Mouse (Mus musculus) cortical plate, adult 2 months (tissue): ENCODE data around the gene Aurkc. TPM values are rescaled to one million over a fixed set of nuclear protein-coding genes. Genes with fewer than 3 reads are reported as not detected.
"Not testable (repeated sequence)": the region's sequence is repeated elsewhere in the genome, so short reads cannot be mapped to it uniquely, and the experiment has no call there.

Experiments used
- H3K27ac ChIP-seq: fragments of 200-500 bp; 2 replicates; pipeline ENCODE4 v1.5.1; 2012; ENCODE audit warnings: low read length, control low read depth, inconsistent platforms; ENCODE audit not compliant: insufficient read depth
- H3K4me1 ChIP-seq: fragments of 200-500 bp; 2 replicates; pipeline ENCODE4 v1.6.1; 2011; ENCODE audit warnings: low read length; ENCODE audit not compliant: control insufficient read depth, insufficient read depth
- H3K4me3 ChIP-seq: fragments of 200-500 bp; 2 replicates; pipeline ENCODE4 v1.5.1; 2011; ENCODE audit warnings: mild to moderate bottlenecking, low read length, control low read depth; ENCODE audit not compliant: insufficient read depth
- CTCF ChIP-seq: fragments of 200-500 bp; IDR thresholded peaks from 2 replicates; pipeline ENCODE4 v1.5.1; 2011; ENCODE audit warnings: mild to moderate bottlenecking, control low read depth, low read length; ENCODE audit not compliant: insufficient read depth; ENCODE audit errors: extremely low read depth
- POLR2A ChIP-seq: fragments of 200-500 bp; IDR thresholded peaks from 2 replicates; pipeline ENCODE4 v1.6.1; 2011; ENCODE audit warnings: mild to moderate bottlenecking, low read length, control low read depth; ENCODE audit not compliant: insufficient read depth; ENCODE audit errors: extremely low read depth
- polyA plus RNA-seq: library from polyadenylated mRNA; depleted of rRNA; stranded (reverse); fragments of >200 nt; gene quantifications from 2 replicates; pipeline ENCODE4 v1.2.3, GENCODE M21; 2012; rRNA removed

Aurkc gene
- 0.23 and 0.29 TPM in 2 replicates for polyA plus RNA-seq

DNA sequence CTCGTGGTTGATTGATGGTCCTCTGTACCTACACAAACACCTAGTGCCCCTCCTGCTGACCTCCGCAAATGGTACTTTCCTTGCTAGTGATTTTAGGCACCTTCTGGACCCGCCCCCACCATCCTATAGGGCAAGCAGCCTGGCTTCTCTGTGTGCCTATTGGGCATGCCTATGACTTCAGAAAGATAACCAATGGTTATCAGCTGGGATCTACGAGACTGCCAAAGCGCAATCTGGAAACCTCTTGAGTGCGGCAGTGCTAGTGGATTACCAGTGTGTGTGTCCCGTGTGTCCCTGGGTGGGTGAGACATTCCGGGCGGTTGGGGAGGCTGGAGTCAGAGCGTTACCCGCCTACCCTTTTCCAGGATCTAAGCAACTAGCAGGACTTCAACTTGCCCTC, at the start of gene Aurkc:
Aurkc (plus strand) TSS at position 50 of the 400 bp plus-strand sequence.
- not testable (repeated sequence) for H3K4me3 ChIP-seq, H3K4me1 ChIP-seq, H3K27ac ChIP-seq

DNA sequence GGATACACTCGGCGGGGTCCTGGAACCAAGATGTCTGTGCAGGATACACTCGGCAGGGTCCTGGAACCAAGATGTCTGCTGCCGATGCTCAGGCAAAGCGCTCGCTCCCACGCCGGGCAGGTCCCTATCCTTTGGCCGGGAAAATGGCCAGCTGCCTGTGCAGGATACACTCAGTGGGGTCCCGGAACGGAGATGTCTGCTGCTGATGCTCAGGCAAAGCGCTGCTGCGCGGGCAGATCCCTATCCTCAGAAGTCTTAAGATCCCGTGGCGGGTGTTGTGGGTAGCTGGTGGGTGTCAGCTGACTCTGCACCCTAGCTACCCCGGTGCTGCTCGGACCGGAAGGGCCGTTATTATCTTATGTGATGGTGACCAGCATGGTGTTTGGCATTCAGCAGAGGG, 47.0 kb upstream of the Aurkc start:
- not testable (repeated sequence) for H3K4me1 ChIP-seq, H3K4me3 ChIP-seq

DNA sequence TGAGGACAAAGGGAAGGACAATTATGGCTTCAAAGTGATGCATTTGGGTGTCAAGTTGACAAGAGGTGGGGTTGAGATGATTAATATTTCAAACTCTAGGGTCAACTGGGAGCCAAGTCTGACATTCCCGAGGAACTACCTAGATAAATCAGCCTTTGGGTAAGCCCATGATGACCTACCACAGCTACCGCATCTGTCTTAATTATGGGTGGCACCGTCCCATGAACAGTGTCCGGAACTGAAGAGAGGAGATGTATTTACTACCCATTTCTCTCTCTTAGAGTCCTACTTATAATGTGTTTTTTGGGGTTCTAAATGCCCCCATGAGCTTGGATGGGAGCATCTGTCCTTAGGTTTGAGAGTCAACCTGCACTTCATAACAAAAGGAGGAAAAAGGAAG, 38.5 kb upstream of the Aurkc start:
- TF ChIP-seq CTCF (no peak), POLR2A (no peak)
- H3K4me3 ChIP-seq = no peak overlapping the region
- H3K27ac ChIP-seq = no peak overlapping the region
- H3K4me1 ChIP-seq = no peaks in the 10 kb centered on the region

More for the DNA sequence above, 47.0 kb upstream of the Aurkc start:
- not testable (repeated sequence) for H3K27ac ChIP-seq

DNA sequence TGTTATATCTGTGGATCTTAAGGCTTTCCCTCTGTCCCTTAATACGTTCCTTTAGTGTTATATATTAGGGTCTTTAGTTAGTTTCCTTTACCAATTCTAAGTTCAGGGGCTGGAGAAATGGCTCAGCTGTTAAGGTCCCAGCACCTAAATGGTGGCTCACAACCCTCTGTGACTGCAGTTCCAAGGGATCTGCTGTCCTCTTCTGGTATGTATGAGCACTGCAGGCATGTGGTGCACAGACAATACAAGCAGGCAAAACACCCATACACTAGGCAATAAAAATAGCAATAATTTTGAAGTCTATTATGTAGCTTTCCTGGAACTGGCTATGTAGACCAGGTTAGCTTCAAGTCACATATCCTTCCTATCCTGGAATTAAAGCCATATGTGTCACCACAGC, 36.5 kb upstream of the Aurkc start:
- Histone ChIP-seq H3K27ac (no peak overlapping the region), H3K4me3 (no peak overlapping the region), H3K4me1 (no peaks in the 10 kb centered on the region)
- TF ChIP-seq POLR2A (no peak), CTCF (no peak)

DNA sequence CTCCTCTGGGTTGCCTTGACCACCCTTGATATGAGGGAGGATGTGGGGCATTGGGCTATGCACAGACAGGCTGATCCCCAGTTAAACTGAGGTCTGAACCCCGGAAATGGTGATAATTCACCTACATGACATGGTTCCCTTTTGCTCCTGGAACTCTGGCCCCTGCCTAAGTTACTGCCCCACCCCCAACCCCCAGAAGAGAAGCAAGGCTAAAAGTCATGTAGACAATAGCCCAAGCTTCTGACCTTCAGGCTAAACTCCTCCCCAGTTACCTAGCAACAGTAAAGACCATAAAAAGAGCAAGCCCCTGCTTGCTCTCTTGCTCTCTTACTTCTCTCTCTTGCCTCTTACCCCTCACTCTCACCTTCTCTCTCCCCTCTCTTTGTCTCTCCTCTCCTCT, 21.5 kb upstream of the Aurkc start:
- no peak overlapping the region for H3K4me3 ChIP-seq

DNA sequence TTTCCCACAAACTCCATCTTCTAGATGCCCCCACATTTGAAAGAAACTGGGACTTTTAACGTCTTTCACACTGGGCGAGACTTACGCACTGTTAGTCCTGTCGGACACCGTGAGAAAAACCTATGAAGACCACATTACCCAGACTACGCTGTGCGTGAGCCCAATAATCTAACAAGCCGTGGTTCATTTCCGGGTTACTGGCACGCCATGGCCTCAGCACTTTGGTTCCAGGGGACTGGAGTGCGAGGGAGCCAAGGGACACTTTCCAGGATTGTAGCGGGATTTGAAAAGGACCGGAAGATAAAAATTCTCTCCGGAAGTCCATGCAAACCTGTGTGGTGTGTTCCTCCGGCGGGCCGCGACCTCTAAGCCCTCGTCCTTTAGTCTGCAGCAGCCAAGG, 18.2 kb upstream of the Aurkc start:
- Histone ChIP-seq H3K27ac (no peak overlapping the region), H3K4me1 (no peaks in the 10 kb centered on the region), H3K4me3 (no peak overlapping the region)
- TF ChIP-seq POLR2A (no peak), CTCF (no peak)

More for the DNA sequence above, 21.5 kb upstream of the Aurkc start:
- no peak for TF ChIP-seq POLR2A
- TF ChIP-seq CTCF = no peak
- no peak overlapping the region for H3K27ac ChIP-seq
- no peaks in the 10 kb centered on the region for H3K4me1 ChIP-seq

DNA sequence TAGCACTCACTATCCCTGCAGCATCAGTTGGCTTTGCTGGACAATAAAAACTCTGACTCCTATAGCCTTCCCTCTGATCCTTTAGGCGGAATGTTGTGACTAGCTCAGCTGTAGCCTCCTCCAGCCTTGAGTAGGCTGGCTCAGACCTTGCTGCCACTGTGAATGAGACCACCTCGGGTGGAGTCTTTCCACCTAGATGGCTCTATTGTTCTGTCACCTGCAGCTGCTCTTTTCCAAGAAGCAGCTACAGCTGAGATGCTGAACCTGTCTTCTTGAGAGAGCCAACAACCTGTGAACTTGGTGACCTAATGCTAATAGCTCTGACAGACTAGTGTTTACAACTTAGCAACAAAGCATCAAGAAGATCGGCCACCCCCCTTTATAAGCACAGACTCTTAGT, 3.8 kb downstream of the Aurkc start:
- not testable (repeated sequence) for H3K4me1 ChIP-seq, H3K27ac ChIP-seq, H3K4me3 ChIP-seq

DNA sequence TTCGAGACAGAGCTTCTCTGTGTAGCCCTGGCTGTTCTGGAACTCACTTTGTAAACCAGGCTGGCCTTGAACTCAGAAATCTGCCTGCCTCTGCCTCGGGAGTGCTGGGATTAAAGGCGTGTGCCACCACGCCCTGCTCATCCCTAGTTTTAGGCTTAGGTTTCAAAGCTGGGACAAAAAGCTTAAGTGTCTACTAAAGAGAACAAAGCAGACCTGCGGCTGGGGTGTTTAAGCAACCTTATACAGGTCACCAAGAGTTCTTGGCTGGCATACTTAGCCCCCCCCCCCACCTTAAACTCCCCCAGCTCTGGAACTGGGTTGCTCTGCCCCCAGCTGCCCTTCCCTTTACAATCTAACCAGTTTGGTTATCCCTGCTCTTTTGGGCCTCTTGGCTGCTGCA, 10.3 kb downstream of the Aurkc start:
- not testable (repeated sequence) for H3K4me1 ChIP-seq, H3K27ac ChIP-seq, H3K4me3 ChIP-seq

DNA sequence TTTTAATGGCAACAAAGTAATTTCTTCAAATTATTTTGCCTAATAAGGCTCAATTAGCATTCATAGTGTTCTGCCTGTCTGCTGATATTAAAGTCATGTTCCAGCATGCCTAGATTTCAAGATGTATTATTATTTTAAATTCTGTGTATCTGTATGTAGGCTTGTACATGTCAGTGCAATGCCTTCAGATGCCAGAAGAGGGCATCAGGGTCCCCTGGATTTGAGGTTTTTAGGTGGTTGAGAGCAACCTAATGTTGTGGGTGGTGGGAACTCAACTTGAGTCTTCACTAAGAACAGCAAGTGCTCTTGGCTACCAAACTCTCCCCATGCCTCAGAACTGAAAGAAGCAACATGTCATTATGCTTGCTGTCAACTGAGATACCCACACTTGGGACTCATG, 32.3 kb downstream of the Aurkc start:
- H3K4me3 ChIP-seq = no peak overlapping the region
- no peaks in the 10 kb centered on the region for H3K4me1 ChIP-seq
- TF ChIP-seq CTCF (no peak), POLR2A (no peak)
- no peak overlapping the region for H3K27ac ChIP-seq

DNA sequence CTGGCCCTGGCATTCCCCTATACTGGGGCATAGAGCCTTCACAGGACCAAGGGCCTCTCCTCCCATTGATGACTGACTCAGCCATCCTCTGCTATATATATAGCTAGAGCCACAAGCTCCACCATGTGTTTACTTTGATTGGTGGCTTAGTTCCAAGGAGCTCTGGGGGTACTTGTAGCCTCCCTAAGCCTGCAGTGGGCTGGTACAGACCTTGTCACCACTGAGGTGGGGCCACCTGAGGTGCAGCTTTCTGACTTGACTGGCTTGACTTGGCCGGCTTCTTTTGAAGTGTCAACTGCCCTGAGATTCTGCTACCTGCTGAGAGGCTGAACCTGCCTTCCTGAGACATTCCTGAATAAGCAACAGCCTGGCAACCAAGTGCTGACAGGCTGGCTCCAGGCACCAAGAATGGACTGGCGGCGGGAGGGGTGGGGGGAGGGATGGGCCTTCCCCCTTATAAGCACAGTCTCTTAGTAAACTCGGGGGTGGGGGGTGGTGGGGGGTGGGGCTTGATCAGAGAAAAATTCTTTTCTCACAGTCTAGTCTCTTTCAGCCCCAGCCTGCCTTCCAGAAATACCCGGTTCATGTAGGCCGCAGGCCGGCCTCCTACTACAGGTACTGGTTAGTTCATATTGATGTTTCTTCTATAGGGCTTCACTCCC, 54.7 kb downstream of the Aurkc start:
- not testable (repeated sequence) for H3K4me3 ChIP-seq, H3K4me1 ChIP-seq, H3K27ac ChIP-seq

Other genes starting within 250 kb of the Aurkc start
- gene Zfp954, start 126.2 kb downstream of the Aurkc start, polyA plus RNA-seq = 14.3 and 15.6 TPM in 2 replicates
- 1.1 and 1.2 TPM in 2 replicates for gene Zfp773, start 141.5 kb downstream of the Aurkc start, polyA plus RNA-seq
- 2.7 and 2.8 TPM in 2 replicates for gene Zfp418, start 176.0 kb downstream of the Aurkc start, polyA plus RNA-seq
- 16.3 and 17.6 TPM in 2 replicates for gene Zfp772, start 214.7 kb downstream of the Aurkc start, polyA plus RNA-seq